Mouse (Mus musculus) G1E (cell line): ENCODE data around the gene Rbmx.

Experiments
- CTCF ChIP-seq: IDR thresholded peaks from 2 replicates; pipeline ENCODE4 v1.5.1; 2012; ENCODE audit warnings: low read depth, low read length, inconsistent platforms, mixed read lengths
- GATA1 ChIP-seq: IDR thresholded peaks from 2 replicates; pipeline ENCODE4 v1.6.1; 2012; ENCODE audit warnings: borderline replicate concordance, low read length, inconsistent platforms, mixed read lengths
- GATA2 ChIP-seq: IDR thresholded peaks from 2 replicates; pipeline ENCODE4 v1.6.1; 2012; ENCODE audit warnings: low read depth, low read length, inconsistent platforms, borderline replicate concordance
- POLR2AphosphoS5 ChIP-seq: IDR thresholded peaks from 2 replicates; pipeline ENCODE4 v1.6.1; 2012; ENCODE audit warnings: low read depth, low read length, inconsistent platforms; ENCODE audit not compliant: insufficient replicate concordance

GRCm38 (mm10) chrX:57380915-57381314, 11.9 kb downstream of the Rbmx start:
- TF ChIP-seq CTCF, result no peak
- TF ChIP-seq POLR2AphosphoS5, result no peak
- no peak for TF ChIP-seq GATA1
- TF ChIP-seq GATA2, result no peak
